ENCODE assay signal across 21 mouse cellular contexts in genomic region chr11:103260515-103261192, GRCm38 (mm10). TPM values are rescaled to one million over a fixed set of nuclear protein-coding genes. Genes with fewer than 3 reads are reported as not detected.
DNase-seq lines count a peak whose midpoint lies in the region; ATAC-seq and TF ChIP-seq lines count a peak whose summit lies in the region.
"Had no signal": no experiment of that assay in that cellular context is flagged by ENCODE, and none has a peak within 500 bp of the region (broad histone marks: within the 10 kb centered on the region; RNA-seq: fewer than 3 reads in every experiment).

No protein-coding gene starts in this region.

- H3K27me3 ChIP-seq in kidney, adult 2 months (replicated peaks; ENCODE audit: control insufficient read depth, insufficient read depth, low read length): no peaks in the 10 kb centered on the region
- H3K27me3 ChIP-seq in intestine, postnatal 0 days (replicated peaks; ENCODE audit: control insufficient read depth, insufficient read depth, low read length): no peaks in the 10 kb centered on the region
- no peaks in the 10 kb centered on the region for H3K27me3 ChIP-seq in neural tube, embryonic 15.5 days (replicated peaks)
- H3K27me3 ChIP-seq: embryonic facial prominence, embryonic 13.5 days; limb, embryonic 15.5 days had no signal

- peak; percentile 25 for DNase-seq in CD4-positive, CD25-positive, alpha-beta regulatory T cell, adult 2 months (ENCODE audit: low read depth, low spot score)
- peak; percentile 40 for DNase-seq in kidney, adult 2 months
- no peak for DNase-seq in kidney, adult 11 months
- peak; percentile 52 for DNase-seq in CD4-positive helper T cell, adult 2 months (ENCODE audit: low read depth, low spot score)
- no peak for DNase-seq in testis, postnatal 14 days (ENCODE audit: low spot score)
- DNase-seq: cerebellum, adult 8-10 months; forebrain, postnatal 0 days; heart, adult 18-20 months; lung, adult 18-20 months; lung, postnatal 4 days; retina, postnatal 1 day had no signal

- TF ChIP-seq POLR2A in kidney, adult 2 months (IDR thresholded peaks at IDR 0.05; ENCODE audit: low read depth, low read length): no peak

- 69% methylated on average over 12 of the region's 12 CpGs for WGBS in kidney, adult 2 months
- WGBS in intestine, postnatal 0 days: 58% methylated on average over 12 of the region's 12 CpGs
- WGBS in neural tube, embryonic 15.5 days: 92% methylated on average over 12 of the region's 12 CpGs

- H3K9ac ChIP-seq in intestine, postnatal 0 days (ENCODE audit: low read depth, low read length): no peak overlapping the region
- no peak overlapping the region for H3K9ac ChIP-seq in neural tube, embryonic 15.5 days (replicated peaks)
- H3K9ac ChIP-seq: embryonic facial prominence, embryonic 13.5 days; forebrain, postnatal 0 days; limb, embryonic 15.5 days had no signal

- no peak overlapping the region for H3K4me2 ChIP-seq in intestine, postnatal 0 days (replicated peaks; ENCODE audit: low read depth)
- no peak overlapping the region for H3K4me2 ChIP-seq in neural tube, embryonic 15.5 days
- H3K4me2 ChIP-seq: embryonic facial prominence, embryonic 13.5 days; limb, embryonic 15.5 days had no signal

- peaks cover 25% of the 10 kb centered on the region for H3K4me1 ChIP-seq in kidney, adult 2 months (ENCODE audit: control insufficient read depth, insufficient read depth, low read length)
- peaks cover 14% of the 10 kb centered on the region for H3K4me1 ChIP-seq in intestine, postnatal 0 days (replicated peaks; ENCODE audit: control insufficient read depth, insufficient read depth, low read length)
- H3K4me1 ChIP-seq in neural tube, embryonic 15.5 days: peaks cover 36% of the 10 kb centered on the region

- TF ChIP-seq CTCF in kidney, adult 2 months (conservative IDR thresholded peaks at IDR 0.05; ENCODE audit: insufficient read depth, insufficient read length, low read depth, low read length): no peak
- TF ChIP-seq CTCF in intestine, postnatal 0 days (IDR thresholded peaks at IDR 0.05; ENCODE audit: low read depth): no peak

- no peaks in the 10 kb centered on the region for H3K9me3 ChIP-seq in intestine, postnatal 0 days (ENCODE audit: control insufficient read depth)
- H3K9me3 ChIP-seq in neural tube, embryonic 15.5 days (replicated peaks): no peaks in the 10 kb centered on the region
- H3K9me3 ChIP-seq: embryonic facial prominence, embryonic 13.5 days; hindbrain, embryonic 10.5 days; limb, embryonic 15.5 days; midbrain, embryonic 10.5 days had no signal

- no peaks in the 10 kb centered on the region for H3K36me3 ChIP-seq in kidney, adult 2 months (ENCODE audit: control insufficient read depth, insufficient read depth, low read length)
- no peaks in the 10 kb centered on the region for H3K36me3 ChIP-seq in intestine, postnatal 0 days (ENCODE audit: control insufficient read depth, insufficient read depth)
- H3K36me3 ChIP-seq in neural tube, embryonic 15.5 days: no peaks in the 10 kb centered on the region
- H3K36me3 ChIP-seq: embryonic facial prominence, embryonic 13.5 days; hindbrain, embryonic 10.5 days; limb, embryonic 15.5 days had no signal

- ATAC-seq in CD4-positive, CD25-positive, alpha-beta regulatory T cell, adult 4 months: no peak
- peak; percentile 55 for ATAC-seq in intestine, postnatal 0 days
- ATAC-seq in neural tube, embryonic 15.5 days (ENCODE audit: low FRiP score): no peak
- ATAC-seq: forebrain, postnatal 0 days had no signal

- H3K4me3 ChIP-seq in kidney, adult 2 months (ENCODE audit: insufficient read depth, low read depth, low read length): no peak overlapping the region
- H3K4me3 ChIP-seq in intestine, postnatal 0 days (ENCODE audit: low read depth, low read length): no peak overlapping the region
- no peak overlapping the region for H3K4me3 ChIP-seq in neural tube, embryonic 15.5 days (replicated peaks)
- H3K4me3 ChIP-seq: embryonic facial prominence, embryonic 13.5 days; hindbrain, embryonic 10.5 days; limb, embryonic 15.5 days; midbrain, embryonic 10.5 days; myocyte had no signal

- H3K27ac ChIP-seq in kidney, adult 2 months (ENCODE audit: insufficient read depth, low read depth, low read length): peak overlapping the region; percentile 44
- peak overlapping the region; percentile 28 for H3K27ac ChIP-seq in intestine, postnatal 0 days (ENCODE audit: low read depth, low read length)
- no peak overlapping the region for H3K27ac ChIP-seq in neural tube, embryonic 15.5 days (replicated peaks)
- H3K27ac ChIP-seq: embryonic facial prominence, embryonic 13.5 days; hindbrain, embryonic 10.5 days; limb, embryonic 15.5 days; midbrain, embryonic 10.5 days had no signal

RNA-seq across cellular contexts. Expression of gene Map3k14, which starts 6.6 kb away (rescaled TPM):
- polyA plus RNA-seq in CD4-positive, CD25-positive, alpha-beta regulatory T cell, adult 4 months (2017; shearing (Covaris generic)): 10 to 100 TPM; 29.6 to 50.3 TPM
- 8.0 and 8.6 TPM in 2 replicates for polyA plus RNA-seq in kidney, adult 2 months (2012; rRNA removed)
- 1.6 TPM in 2 replicates for polyA plus RNA-seq in intestine, postnatal 0 days (2015; fragmentation: Nextera tagmentation; extraction: Ambion mirVana)
- 3.8 and 5.7 TPM in 2 replicates for polyA plus RNA-seq in neural tube, embryonic 15.5 days (2015; fragmentation: Nextera tagmentation; extraction: Ambion mirVana)

RNA-seq across cellular contexts. Expression of gene Spata32, which starts 42.4 kb away (rescaled TPM):
- polyA plus RNA-seq in CD4-positive, CD25-positive, alpha-beta regulatory T cell, adult 4 months (2017; shearing (Covaris generic)): not detected
- not detected in 2 replicates for polyA plus RNA-seq in kidney, adult 2 months (2012; rRNA removed)
- polyA plus RNA-seq in intestine, postnatal 0 days (2015; fragmentation: Nextera tagmentation; extraction: Ambion mirVana): not detected in 2 replicates
- polyA plus RNA-seq in neural tube, embryonic 15.5 days (2015; fragmentation: Nextera tagmentation; extraction: Ambion mirVana): 1.00 and 1.3 TPM in 2 replicates
- polyA plus RNA-seq: embryonic facial prominence, embryonic 13.5 days; heart, embryonic 14.5 days; hindbrain, embryonic 10.5 days; limb, embryonic 15.5 days; midbrain, embryonic 10.5 days; stomach, embryonic 14.5 days had no signal

RNA-seq across cellular contexts. Expression of gene 1700023F06Rik, which starts 52.3 kb away (rescaled TPM):
- polyA plus RNA-seq in CD4-positive, CD25-positive, alpha-beta regulatory T cell, adult 4 months (2017; shearing (Covaris generic)): not detected
- 0.09 and 0.22 TPM in 2 replicates for polyA plus RNA-seq in kidney, adult 2 months (2012; rRNA removed)
- polyA plus RNA-seq in intestine, postnatal 0 days (2015; fragmentation: Nextera tagmentation; extraction: Ambion mirVana): 0.35 and 0.77 TPM in 2 replicates
- 2.1 and 2.3 TPM in 2 replicates for polyA plus RNA-seq in neural tube, embryonic 15.5 days (2015; fragmentation: Nextera tagmentation; extraction: Ambion mirVana)
- polyA plus RNA-seq: myocyte had no signal

Comparison
In these comparisons a context has a peak if more than half of its experiments do, and no peak if none do; other contexts are left out.
1. DNase-seq: peak in CD4-positive, CD25-positive, alpha-beta regulatory T cell, adult 2 months (single experiment), kidney, adult 2 months (single experiment) and CD4-positive helper T cell, adult 2 months (single experiment); none in kidney, adult 11 months (single experiment) and testis, postnatal 14 days (single experiment).